Mouse (Mus musculus) gastrocnemius, adult 18-20 months (tissue): ENCODE measurements around the gene Mmp1b. TPM values are rescaled to one million over a fixed set of nuclear protein-coding genes. Genes with fewer than 3 reads are reported as not detected.
"Not testable (repeated sequence)": the region's sequence is repeated elsewhere in the genome, so short reads cannot be mapped to it uniquely, and the experiment has no call there.

ENCODE experiments used
- DNase-seq: peaks from one replicate; pipeline ENCODE4 v3.0.0; 2021; ENCODE audit warnings: low spot score
- long read RNA-seq, 2 experiments: library from polyadenylated mRNA; stranded (forward); transcript quantifications; one replicate each; pipeline ENCODE4 v2.0.0; 2021
- total RNA-seq, 2 experiments: library from RNA; stranded (reverse); gene quantifications; 2 replicates each; pipeline ENCODE4 v1.2.3; 2021

Gene Mmp1b
- not detected for total RNA-seq
- long read RNA-seq, experiment 1, result 0 reads
- long read RNA-seq, experiment 2, result 0 reads

- DNase-seq, result no peak
Measured at GRCm38 (mm10) chr9:7387947-7388346, at the start of gene Mmp1b. Gene Mmp1b (minus strand): TSS chr9:7388047.

DNA sequence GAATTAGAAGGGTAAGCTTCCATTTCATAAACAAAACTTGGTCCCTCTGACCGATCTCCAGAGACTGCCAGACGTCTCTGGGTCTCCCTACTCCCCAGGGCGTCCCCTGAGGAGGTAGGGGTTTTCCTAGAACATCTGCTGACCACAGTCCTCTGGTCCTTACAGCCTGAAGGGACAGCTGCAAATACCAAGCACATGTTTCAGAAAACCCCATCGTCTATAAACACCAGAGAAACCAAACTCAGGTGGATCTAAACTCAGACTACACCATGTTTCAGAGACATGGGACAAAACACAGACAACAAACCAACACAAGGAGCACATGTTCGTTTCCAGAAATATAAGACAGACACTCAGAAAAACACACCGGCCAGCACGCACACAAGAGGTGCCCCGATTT is 8.7 kb upstream of the Mmp1b start:
- DNase-seq, result not testable (repeated sequence)

DNA sequence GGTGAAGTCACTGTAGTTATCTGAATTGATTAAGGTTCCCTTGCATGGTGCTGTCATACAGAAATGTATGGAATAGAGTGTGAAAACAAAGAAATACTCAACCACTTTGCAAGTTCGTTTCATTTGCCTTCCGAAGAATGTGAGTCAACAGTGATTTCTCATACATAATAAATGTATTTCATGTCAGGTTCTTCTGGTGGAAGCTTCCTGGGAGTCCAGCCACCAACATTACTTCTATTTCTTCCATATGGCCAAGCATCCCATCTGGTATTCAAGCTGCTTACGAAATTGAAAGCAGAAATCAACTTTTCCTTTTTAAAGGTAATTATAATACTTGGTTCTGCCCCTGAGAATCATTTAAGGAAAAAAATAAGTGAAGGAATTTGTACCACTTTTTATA is 33.3 kb downstream of the Mmp1b start:
- DNase-seq, result no peak

DNA sequence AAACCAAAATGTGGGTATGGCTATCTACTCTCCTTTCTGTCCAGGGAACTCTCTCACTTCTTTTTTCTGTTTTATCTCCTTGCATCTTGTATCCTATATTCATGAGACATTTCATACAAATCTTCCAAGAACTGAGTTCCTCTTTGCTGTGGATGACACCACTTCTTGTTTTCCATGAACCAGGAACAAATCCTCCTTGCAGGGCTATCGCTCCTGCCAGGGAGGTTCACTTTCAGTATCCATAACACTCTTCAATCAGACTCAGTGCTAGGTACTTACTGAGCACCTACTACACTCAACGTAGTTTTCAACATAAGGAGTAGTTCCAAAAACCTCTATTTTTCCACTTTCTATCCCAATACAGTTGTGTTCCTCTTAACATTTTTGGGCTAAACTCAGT is 42.3 kb downstream of the Mmp1b start:
- no peak for DNase-seq

GRCm38 (mm10) chr9:7344107-7344506 is 43.7 kb downstream of the Mmp1b start, which contains the start of gene Mmp12:
Gene Mmp12 (plus strand): TSS chr9:7344381.
- no peak for DNase-seq

GRCm38 (mm10) chr9:7336740-7337483 is 50.9 kb downstream of the Mmp1b start:
- DNase-seq, result no peak

- no peak for DNase-seq
Measured at GRCm38 (mm10) chr9:7335766-7336680, 51.8 kb downstream of the Mmp1b start.

DNA sequence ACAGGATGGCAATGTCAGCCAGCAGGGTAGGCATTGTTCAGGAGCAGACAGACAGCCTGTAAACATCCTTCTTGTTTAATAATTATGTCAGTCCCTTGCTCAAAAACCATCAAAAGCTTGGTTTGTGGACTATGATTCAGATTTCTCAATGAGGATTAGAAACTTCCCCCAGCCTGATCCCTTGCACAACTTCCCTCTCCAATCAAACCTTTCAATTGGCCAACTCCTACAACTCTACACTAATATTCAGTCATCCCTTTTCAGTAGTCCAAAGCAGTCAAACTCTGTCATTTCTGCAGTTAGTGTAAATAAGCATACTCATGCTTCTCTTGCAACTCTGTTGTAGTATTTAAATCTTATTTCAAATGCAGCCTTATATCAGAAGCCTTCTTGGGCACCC is 56.0 kb downstream of the Mmp1b start:
- DNase-seq, result no peak

Other genes starting within 250 kb of the Mmp1b start
- gene Dync2h1, start 203.6 kb downstream of the Mmp1b start, total RNA-seq, result 1 to 10 TPM; 1.4 to 1.5 TPM
- 10 to 100 TPM; 68.6 to 73.7 TPM for gene Dcun1d5, start 203.5 kb downstream of the Mmp1b start, total RNA-seq
- gene Mmp13, start 115.5 kb downstream of the Mmp1b start, total RNA-seq, result not detected
- gene Mmp12, start 43.7 kb downstream of the Mmp1b start, total RNA-seq, result not detected
- under 1 TPM; 0.32 to 0.33 TPM for gene Mmp3, start 57.8 kb upstream of the Mmp1b start, total RNA-seq
- gene Mmp10, start 114.3 kb upstream of the Mmp1b start, total RNA-seq, result not detected
- not detected for gene Mmp8, start 170.4 kb upstream of the Mmp1b start, total RNA-seq
- under 1 TPM in 1 of 2 experiments, not detected in 1; 0.23 TPM for gene Mmp27, start 183.3 kb upstream of the Mmp1b start, total RNA-seq
- gene Mmp20, start 240.2 kb upstream of the Mmp1b start, total RNA-seq, result not detected